Mouse (Mus musculus) neural tube, embryonic 10.5 days (tissue): ENCODE measurements at regions not wholly inside any gene's neighbourhood (a gene's known extent, or its start where the extent isn't known, plus 50 kb on each side); places are given as distances from the start of the nearest gene placed in this dataset.
"Not testable (repeated sequence)": the region's sequence is repeated elsewhere in the genome, so short reads cannot be mapped to it uniquely, and the experiment has no call there.

Experiments used
- DNase-seq: peaks from one replicate; pipeline ENCODE4 v3.0.0-alpha.2; 2017; ENCODE audit warnings: low spot score; ENCODE audit errors: extremely low spot score

DNA sequence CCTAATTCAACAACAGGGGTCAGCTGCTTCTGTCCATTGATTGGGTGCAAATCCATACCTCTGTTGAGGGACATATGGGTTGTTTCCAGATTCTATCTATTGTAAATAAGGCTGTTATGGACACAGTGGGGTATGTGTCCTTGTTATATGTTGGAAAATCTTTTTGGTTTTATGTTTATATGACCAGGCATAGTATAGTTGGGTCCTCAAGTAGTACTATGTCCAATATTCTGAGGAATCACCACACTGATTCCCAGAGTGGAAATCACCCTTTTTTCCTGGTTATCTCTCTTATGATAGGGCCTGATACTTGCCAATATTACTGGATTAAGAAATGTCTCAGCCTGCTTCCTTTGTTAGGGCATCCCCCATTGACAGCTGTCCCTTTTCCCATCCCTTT lies 1471.0 kb downstream of the Kcnt2 start:
- DNase-seq: no peak

- DNase-seq: no peak
Observed at GRCm38 (mm10) chr1:141717510-141717909, 1471.6 kb downstream of the Kcnt2 start.

DNA sequence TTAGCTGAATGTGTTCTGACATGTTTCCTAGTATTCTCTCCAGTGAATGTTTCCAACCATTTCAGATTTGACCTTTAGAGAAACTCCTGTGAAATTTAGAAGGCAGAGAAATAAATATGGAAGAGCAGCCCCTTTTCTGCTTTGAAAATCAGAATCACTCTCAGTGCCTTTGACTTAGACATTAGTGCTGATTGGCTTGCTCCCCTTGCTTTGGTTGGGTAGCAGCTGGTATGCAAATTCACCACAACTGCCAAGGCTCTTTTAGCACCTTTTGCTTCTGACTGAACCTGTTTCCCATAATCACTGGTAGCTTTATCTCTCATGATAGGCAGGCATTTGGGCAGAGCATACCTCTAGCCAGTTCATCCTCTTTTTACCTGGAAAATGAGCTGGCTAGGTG lies 1495.3 kb downstream of the Kcnt2 start:
- no peak for DNase-seq

GRCm38 (mm10) chr1:141776059-141776458 lies 1530.1 kb downstream of the Kcnt2 start:
- no peak for DNase-seq

DNA sequence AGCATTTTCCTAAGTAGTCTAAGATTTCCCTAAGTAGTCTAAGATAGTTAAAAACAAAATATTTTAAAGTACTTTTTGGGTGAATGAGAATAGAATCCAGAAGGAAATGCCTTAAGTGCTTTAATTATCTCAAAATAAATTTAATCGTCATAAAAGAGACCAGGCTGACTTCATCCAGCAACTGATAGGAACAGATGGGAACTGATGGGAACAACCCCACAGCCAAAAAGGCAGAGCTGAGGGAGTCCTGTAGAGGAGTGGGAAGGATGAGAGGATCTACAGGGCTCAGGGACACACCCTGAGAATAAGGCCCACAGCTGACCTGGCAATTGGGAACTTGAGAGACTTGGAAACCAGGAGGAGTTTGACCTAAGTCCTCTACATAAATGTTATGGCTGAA lies 1537.4 kb downstream of the Kcnt2 start:
- DNase-seq: no peak

DNA sequence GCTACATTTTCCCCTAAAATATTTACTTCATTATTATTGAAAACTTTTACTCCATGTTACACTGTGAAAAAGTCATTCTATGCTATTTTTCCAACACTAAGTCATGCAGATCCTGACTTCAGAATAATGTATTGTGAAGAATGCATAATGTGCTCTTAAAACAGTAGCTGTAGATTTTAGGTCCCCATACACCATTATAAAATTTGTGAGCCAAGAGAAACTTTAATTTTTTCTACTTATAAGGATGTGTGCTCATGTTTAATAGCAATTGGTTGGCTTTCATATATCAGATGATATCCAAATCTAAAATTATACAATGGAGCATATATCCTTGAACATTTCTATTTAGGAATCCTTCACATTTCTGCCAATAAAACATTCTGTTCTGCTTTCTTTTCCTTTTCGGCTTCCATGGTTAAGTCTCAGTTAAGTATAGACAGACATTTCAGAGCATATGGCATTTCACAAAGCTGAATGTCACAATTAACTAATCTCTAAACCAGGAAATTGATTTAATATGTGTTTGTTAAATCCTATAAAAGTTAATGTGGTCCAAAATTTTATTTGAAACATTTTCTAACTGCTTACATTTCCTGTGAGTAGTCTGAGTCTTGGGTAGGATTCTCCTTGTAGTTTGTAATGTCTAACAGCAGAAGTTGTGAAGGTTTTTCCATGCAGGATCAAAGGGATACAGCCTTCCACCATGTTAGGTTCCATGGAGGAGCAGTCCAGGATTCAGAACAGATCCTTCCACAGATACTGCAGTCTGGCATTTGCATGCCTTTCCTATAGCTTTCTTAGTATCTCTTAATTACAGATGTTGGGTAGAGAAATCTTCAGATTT lies 1567.6 kb downstream of the Kcnt2 start:
- no peak for DNase-seq

GRCm38 (mm10) chr1:141831444-141831843 lies 1585.5 kb downstream of the Kcnt2 start:
- no peak for DNase-seq

- no peak for DNase-seq
Observed at GRCm38 (mm10) chr1:141842547-141842946, 1596.6 kb downstream of the Kcnt2 start.

DNA sequence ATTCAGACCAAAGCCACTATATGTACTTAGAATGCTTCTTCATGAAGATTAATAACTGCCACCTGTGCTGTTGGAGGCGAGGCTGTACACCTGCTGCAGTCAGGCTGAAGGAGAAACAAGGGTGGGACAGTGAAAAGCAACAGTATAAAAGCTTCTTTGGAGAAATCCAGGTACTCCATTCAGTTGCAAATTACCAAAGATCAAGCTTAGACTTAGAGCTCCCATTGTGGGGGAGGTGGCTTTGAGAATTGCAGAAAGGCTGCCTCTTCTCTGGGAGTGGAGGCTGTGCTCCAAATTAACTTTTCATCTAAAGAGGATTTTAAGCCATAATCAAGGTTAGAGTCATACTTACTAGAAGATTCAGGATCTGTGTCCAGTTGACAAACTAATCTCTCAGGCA lies 1607.9 kb downstream of the Kcnt2 start:
- DNase-seq: not testable (repeated sequence)

DNA sequence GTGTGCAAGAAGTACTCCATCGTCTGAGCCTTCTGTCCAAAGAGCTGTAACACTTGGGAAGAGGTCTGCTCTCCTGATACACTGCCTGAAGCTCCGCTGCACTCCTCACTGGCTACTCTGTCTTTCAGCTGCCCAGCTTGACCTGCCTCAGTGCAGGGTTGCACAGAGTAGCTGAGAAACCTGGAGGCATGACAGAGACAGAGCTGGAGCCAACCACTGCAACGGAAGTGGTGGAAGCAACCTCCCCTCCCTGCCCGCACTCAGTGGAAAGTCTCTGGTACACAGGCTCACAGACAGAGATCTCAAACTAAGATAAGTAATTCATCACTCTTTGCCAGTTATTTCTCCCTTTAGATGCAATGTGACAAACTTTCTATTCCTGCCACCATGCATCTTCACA lies 1638.4 kb downstream of the Kcnt2 start:
- no peak for DNase-seq

DNA sequence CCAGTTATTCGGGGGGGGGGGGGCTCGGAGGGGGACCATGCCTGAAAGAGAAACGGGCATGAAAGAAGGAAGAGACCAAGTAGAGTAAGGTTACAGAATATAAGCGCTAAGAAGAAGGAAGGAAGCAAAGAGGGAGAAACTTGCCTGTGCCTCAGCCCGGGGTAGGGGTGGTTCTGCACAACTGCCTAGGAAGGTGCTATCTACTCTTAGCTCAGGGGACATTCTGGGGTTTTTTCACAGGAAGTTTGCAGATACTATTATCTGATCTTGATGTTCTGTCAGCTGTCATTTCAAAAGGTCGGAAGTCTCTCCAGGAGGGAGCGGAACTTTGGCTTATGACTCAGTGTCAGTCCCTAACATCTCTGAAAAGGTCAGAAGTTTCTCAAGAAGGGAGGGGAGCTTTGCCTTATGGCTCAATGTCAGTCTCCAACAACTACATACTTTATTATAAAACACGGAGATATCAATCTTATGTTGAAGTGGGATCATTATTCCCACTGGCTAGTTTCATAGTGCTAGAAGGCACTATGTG lies 1652.0 kb downstream of the Kcnt2 start:
- no peak for DNase-seq

- no peak for DNase-seq
Observed at GRCm38 (mm10) chr1:141911714-141912398, 1665.9 kb downstream of the Kcnt2 start.

- DNase-seq: no peak
Observed at GRCm38 (mm10) chr1:141926194-141926593, 1680.2 kb downstream of the Kcnt2 start.

GRCm38 (mm10) chr1:141926804-141927203 lies 1680.8 kb downstream of the Kcnt2 start:
- no peak for DNase-seq

- no peak for DNase-seq
Observed at GRCm38 (mm10) chr1:141948055-141948454, 1692.4 kb upstream of the B3galt2 start.

DNA sequence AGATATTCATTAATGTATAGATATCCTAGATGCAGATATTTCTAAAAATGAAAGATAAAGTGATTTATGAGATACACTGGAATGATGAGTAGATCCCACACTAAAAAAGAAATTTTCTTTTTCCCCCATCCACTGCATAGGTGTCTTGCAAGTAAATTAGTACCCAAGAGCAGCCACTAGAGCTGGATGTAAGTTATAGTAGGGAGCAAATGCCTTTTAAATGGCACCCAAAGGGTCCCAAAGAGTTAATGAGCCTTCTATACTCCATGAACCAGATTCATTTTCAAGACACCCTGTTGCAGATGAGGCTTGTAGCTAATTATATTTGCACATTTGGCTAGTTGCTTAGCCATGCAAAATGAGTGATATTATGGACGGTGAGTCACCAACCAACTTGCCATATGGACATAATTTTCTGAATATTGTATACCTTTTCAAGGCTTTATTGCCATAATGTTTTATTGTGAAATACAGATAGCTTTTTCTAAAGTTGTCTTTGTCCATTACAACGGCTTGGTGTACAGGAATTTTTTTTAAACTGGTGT lies 1686.1 kb upstream of the B3galt2 start:
- DNase-seq: no peak

- DNase-seq: peak; percentile 14
Observed at GRCm38 (mm10) chr1:141961743-141962142, 1678.7 kb upstream of the B3galt2 start.

DNA sequence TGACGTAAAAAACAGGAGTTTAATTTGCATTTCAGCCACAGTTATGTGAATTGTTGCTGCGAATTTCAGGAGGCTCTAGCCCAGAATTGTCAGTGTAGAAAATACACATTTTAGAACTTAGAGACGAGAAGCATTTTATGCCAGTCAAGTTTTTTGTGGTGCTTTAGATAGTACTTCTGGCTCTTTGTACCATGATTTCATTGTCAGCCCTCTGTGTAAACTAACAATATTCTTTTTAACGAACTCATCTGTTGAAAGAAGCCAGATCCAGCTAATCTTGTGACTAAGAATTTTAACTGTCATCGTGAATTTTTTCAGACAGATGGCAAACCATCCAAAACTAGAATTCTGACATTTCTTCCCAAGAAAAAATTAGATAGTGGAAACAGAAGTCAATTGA lies 1672.3 kb upstream of the B3galt2 start:
- no peak for DNase-seq

DNA sequence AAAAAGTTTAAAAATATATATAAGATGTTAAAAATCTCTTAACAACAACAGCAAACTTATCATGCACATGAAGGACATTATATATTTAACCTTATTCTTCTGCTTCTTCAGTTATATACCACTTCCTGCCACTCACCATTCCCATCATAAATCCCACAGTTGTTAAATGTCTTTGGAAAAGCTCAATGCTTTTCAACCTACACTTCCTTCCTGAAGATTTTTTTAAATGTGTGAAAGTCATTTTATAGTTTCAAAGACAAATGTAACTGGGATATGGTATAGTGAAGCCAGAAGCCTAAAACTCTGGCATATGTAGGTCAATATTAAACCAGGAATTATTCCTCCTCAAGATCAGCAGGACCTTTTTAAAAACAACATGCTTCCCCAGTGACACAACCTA lies 1666.1 kb upstream of the B3galt2 start:
- DNase-seq: no peak

- no peak for DNase-seq
Observed at GRCm38 (mm10) chr1:141999769-142000168, 1640.7 kb upstream of the B3galt2 start.

GRCm38 (mm10) chr1:142000335-142000734 lies 1640.1 kb upstream of the B3galt2 start:
- no peak for DNase-seq

DNA sequence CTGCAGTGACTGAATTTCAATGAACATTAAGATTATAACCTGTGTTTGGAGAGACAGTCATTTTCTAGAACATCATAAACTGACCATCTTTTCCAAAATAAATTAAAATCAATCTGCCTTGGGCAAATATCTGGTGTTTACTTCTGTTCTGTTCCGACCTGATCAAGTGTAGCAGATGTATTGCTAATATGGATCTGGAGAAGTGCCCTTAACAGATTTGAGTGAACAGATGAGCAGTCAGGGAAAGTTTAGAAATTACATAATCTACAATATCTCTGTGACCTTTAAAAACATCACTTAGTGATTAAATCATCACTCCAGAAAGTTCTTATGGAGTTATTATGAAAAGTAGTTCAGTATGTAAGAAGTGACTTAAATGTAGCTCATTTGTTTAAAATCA lies 1634.1 kb upstream of the B3galt2 start:
- no peak for DNase-seq
